Mouse (Mus musculus) CD8-positive naive resting alpha-beta T cell, adult 2 months (primary cell): ENCODE data around the gene Tdrd3.

Experiments
- DNase-seq, 2 experiments: peaks; one replicate each; pipeline ENCODE4 v3.0.0; 2022; ENCODE audit warnings: low read depth in 2 of 2, low spot score in 2 of 2

The Tdrd3 gene

GRCm38 (mm10) chr14:87563841-87564240, 147.4 kb downstream of the Tdrd3 start:
- DNase-seq: no peak

DNA sequence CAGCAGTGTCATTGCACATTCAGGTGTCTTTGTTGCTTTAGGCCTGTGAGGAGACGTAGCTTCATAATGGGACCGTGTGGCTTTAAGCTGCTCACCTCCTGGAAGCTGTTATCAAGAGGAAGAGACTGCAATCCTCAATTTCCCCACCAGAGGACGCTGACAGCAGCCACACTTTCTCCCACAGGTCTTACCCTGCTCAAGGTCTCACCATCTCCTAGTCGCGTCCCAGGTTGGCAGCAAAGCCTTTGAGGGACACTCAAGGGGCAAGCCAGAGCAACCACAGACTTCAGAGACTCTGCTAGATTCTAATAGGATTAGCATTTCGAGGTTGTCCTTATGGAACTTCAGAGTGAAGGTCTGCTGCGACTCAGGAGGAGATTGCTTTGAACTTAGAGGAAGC, 149.8 kb downstream of the Tdrd3 start:
- no peak for DNase-seq

GRCm38 (mm10) chr14:87567034-87567461, 150.6 kb downstream of the Tdrd3 start:
- DNase-seq: no peak

DNA sequence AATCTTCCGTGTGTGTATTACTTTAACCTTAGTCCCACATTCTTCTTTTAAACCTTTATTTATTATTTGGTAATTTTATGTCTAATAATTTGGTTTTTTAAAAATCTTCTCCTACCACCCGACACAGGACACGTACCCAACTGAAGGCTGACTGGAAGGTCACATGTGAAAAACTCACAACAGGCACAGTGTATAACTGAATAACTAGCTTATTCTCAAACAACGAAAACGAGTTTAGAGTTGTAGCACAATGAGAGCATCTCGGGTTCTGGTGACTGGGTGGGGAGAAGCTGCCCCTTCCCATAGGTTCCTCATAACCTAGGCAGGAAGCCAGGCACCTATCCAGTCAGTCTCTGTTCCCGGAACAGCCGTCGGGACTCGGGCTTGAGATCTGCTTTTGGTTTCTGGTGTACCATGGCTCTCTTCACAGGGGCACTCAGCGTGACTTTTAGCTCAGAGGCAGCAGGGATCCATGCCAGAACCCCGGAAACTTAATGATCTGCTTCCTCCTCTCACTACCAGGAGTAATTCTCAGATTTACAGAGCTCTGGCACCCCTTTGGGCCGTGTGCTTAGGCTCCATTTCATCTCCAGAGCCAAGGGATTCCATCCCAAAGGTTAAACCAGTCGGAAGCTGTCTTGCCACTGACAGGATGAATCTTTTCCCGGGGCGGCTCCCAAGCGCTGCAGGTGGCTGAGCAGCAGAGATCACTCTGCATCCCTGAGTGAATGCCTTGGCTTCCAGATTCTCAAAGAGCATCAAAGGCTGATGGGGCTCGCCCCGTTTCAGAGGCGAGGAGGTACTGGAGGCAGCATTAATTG, 151.4 kb downstream of the Tdrd3 start:
- no peak for DNase-seq

DNA sequence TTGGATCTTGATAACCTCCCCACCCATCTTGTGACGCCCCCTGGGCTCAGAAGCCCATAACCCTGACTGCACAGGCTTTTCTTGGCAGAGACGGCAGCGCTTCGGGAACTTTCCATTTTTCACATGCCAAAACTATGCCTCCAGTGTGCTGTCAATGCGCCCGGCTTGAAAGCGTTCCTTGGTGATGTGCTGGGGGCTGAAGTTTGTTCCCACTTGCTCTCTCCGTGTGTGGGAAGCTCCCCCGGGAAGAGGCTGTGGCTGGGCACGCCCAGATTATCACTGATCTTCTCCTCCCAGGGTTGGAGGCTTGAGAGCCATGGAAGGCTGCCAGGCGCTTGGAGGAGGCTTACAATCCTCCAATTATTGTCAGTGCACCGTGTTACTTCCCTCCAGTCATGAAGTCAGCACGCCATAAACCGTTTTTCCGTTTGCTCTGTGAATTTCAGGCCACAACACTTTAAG, 152.0 kb downstream of the Tdrd3 start:
- no peak for DNase-seq

GRCm38 (mm10) chr14:87569471-87569870, 153.0 kb downstream of the Tdrd3 start:
- DNase-seq: no peak

- DNase-seq: no peak
These were observed 156.0 kb downstream of the Tdrd3 start for GRCm38 (mm10) chr14:87572453-87572852.

GRCm38 (mm10) chr14:87582610-87583009, 166.2 kb downstream of the Tdrd3 start:
- DNase-seq: no peak
